In the genomic region with DNA sequence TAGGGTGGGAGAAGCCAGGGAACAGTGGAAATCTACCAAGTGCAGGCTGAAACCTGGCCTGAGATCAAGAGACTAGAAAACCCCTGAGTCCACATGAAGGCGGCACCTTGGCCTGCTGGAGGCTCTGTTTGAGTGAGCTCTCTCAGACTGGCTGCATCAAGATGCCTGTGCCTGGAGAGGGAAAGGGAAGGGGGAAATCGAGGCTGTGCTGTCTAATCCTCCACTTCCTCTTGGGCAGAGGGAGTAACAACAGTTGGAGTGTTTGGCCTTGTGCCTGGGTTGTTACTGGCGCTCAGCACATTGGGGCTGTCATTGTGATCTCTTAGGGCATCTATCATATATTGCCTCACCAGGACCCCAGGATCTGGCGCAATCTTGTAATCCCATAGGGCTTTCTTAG, we compare ENCODE assay signal across 14 mouse cellular contexts. TPM values are rescaled to one million over a fixed set of nuclear protein-coding genes. Genes with fewer than 3 reads are reported as not detected.
A peak's percentile ranks its signal among the peaks of the same experiment; 100 is the strongest.
DNase-seq lines count a peak whose midpoint lies in the region; ATAC-seq and TF ChIP-seq lines count a peak whose summit lies in the region.
"Had no signal": no experiment of that assay in that cellular context is flagged by ENCODE, and none has a peak within 500 bp of the region (broad histone marks: within the 10 kb centered on the region; RNA-seq: fewer than 3 reads in every experiment).

No protein-coding gene starts in this region.

- no peaks in the 10 kb centered on the region for H3K4me1 ChIP-seq in lung, embryonic 16.5 days (replicated peaks; ENCODE audit: control insufficient read depth, insufficient read depth, low read length)
- H3K4me1 ChIP-seq in stomach, embryonic 16.5 days (ENCODE audit: control insufficient read depth, insufficient read depth, low read length), result peaks cover 4% of the 10 kb centered on the region; the same call in 1 of the 2 replicates

- no peak overlapping the region for H3K4me2 ChIP-seq in lung, embryonic 16.5 days (ENCODE audit: low read depth, low read length)
- no peak overlapping the region for H3K4me2 ChIP-seq in stomach, embryonic 16.5 days (ENCODE audit: low read depth, low read length)
- H3K4me2 ChIP-seq: forebrain, embryonic 12.5 days; limb, embryonic 12.5 days; midbrain, embryonic 11.5 days had no signal

- no peaks in the 10 kb centered on the region for H3K36me3 ChIP-seq in lung, embryonic 16.5 days (ENCODE audit: control insufficient read depth, insufficient read depth, low read length)
- no peaks in the 10 kb centered on the region for H3K36me3 ChIP-seq in stomach, embryonic 16.5 days (ENCODE audit: control insufficient read depth, insufficient read depth, low read length)
- H3K36me3 ChIP-seq: forebrain, embryonic 12.5 days had no signal

- TF ChIP-seq CTCF in gastrocnemius, adult 2 months (IDR thresholded peaks at IDR 0.05), result no peak

- H3K9me3 ChIP-seq in lung, embryonic 16.5 days (ENCODE audit: control insufficient read depth, low read length), result peaks cover 2% of the 10 kb centered on the region; the same call in 1 of the 2 replicates
- H3K9me3 ChIP-seq in stomach, embryonic 16.5 days (replicated peaks; ENCODE audit: control insufficient read depth, low read length), result no peaks in the 10 kb centered on the region
- H3K9me3 ChIP-seq: forebrain, embryonic 12.5 days had no signal

- ATAC-seq in lung, embryonic 16.5 days (ENCODE audit: low read depth), result peak; percentile 38; the same call in 1 of the 2 replicates
- ATAC-seq in stomach, embryonic 16.5 days (ENCODE audit: insufficient read depth, low FRiP score), result peak; percentile 44; the same call in 1 of the 2 replicates
- ATAC-seq: inflammation-experienced regulatory T-cells, adult 6 months had no signal

- H3K27me3 ChIP-seq in lung, embryonic 16.5 days (ENCODE audit: control insufficient read depth, insufficient read depth, low read depth, low read length), result no peaks in the 10 kb centered on the region
- no peaks in the 10 kb centered on the region for H3K27me3 ChIP-seq in stomach, embryonic 16.5 days (ENCODE audit: control insufficient read depth, insufficient read depth, low read length)
- H3K27me3 ChIP-seq: forebrain, embryonic 12.5 days had no signal

- intact Hi-C loops in gastrocnemius, adult 2 months (cut with DNase I), result no loop called here
- intact Hi-C loops in left cerebral cortex, postnatal 4 days (cut with DNase I), result no loop called here

- DNase-seq in gastrocnemius, adult 2 months, result peak; percentile 51
- DNase-seq in gastrocnemius, postnatal 4 days (ENCODE audit: low spot score in 2 of 2), result no peak
- DNase-seq in left cerebral cortex, postnatal 4 days, result peak; percentile 46
- no peak for DNase-seq in left cerebral cortex, adult 18-20 months (ENCODE audit: low spot score in 2 of 2)
- no peak for DNase-seq in thymus, postnatal 0 days (ENCODE audit: low spot score)
- DNase-seq: thymus, postnatal 25 days had no signal

- H3K9ac ChIP-seq in lung, embryonic 16.5 days (ENCODE audit: low read length), result no peak overlapping the region
- no peak overlapping the region for H3K9ac ChIP-seq in stomach, embryonic 16.5 days (ENCODE audit: low read length)
- H3K9ac ChIP-seq: forebrain, embryonic 12.5 days; limb, embryonic 12.5 days had no signal

- H3K27ac ChIP-seq in gastrocnemius, adult 2 months, result peak overlapping the region; percentile 28; the same call in 1 of the 2 replicates
- H3K27ac ChIP-seq in lung, embryonic 16.5 days (ENCODE audit: low read length), result no peak overlapping the region
- no peak overlapping the region for H3K27ac ChIP-seq in stomach, embryonic 16.5 days (ENCODE audit: low read length)
- H3K27ac ChIP-seq: forebrain, embryonic 12.5 days; kidney, postnatal 0 days; limb, embryonic 12.5 days had no signal

- WGBS in lung, embryonic 16.5 days, result 45% methylated on average over 4 of the region's 4 CpGs
- WGBS in stomach, embryonic 16.5 days, result 51% methylated on average over 4 of the region's 4 CpGs

- no peak overlapping the region for H3K4me3 ChIP-seq in gastrocnemius, adult 2 months
- no peak overlapping the region for H3K4me3 ChIP-seq in lung, embryonic 16.5 days (ENCODE audit: low read length)
- H3K4me3 ChIP-seq in stomach, embryonic 16.5 days (replicated peaks; ENCODE audit: low read length), result no peak overlapping the region
- H3K4me3 ChIP-seq: forebrain, embryonic 12.5 days; limb, embryonic 12.5 days had no signal

RNA-seq across cellular contexts. Expression of a gene that starts 36.4 kb away (rescaled TPM):
- 10 to 100 TPM; 43.6 to 64.7 TPM for total RNA-seq in gastrocnemius, adult 2 months (2021)
- 100 to 1,000 TPM; 115 to 127 TPM for total RNA-seq in gastrocnemius, postnatal 4 days (2021)
- 10 to 100 TPM; 15.3 to 17.5 TPM for total RNA-seq in left cerebral cortex, postnatal 4 days (2021)
- total RNA-seq in left cerebral cortex, adult 18-20 months (2021), result 1 to 10 TPM; 6.5 to 7.3 TPM
- 68.5 and 78.8 TPM in 2 replicates for polyA plus RNA-seq in lung, embryonic 16.5 days (2015; fragmentation: Nextera tagmentation; extraction: Ambion mirVana)
- polyA plus RNA-seq in stomach, embryonic 16.5 days (2015; fragmentation: Nextera tagmentation; extraction: Ambion mirVana), result 63.0 TPM in 2 replicates
- polyA plus RNA-seq in thymus, postnatal 0 days (2015; fragmentation: Nextera tagmentation; extraction: Ambion mirVana), result 97.2 and 117 TPM in 2 replicates
- total RNA-seq: common myeloid progenitor, adult 5-6 weeks had no signal

Comparison
In these comparisons a context has a peak if more than half of its experiments do, and no peak if none do; other contexts are left out.
1. DNase-seq: peak in gastrocnemius, adult 2 months (single experiment) and left cerebral cortex, postnatal 4 days (single experiment); none in gastrocnemius, postnatal 4 days (0 of 2), left cerebral cortex, adult 18-20 months (0 of 2) and thymus, postnatal 0 days (single experiment).